Mouse (Mus musculus): Measurements from ENCODE around the gene Paf1. TPM values are rescaled to one million over a fixed set of nuclear protein-coding genes. Genes with fewer than 3 reads are reported as not detected.

The Paf1 gene
- polyA plus RNA-seq, 1 experiment from 2014 or later = 84.6 TPM

DNA sequence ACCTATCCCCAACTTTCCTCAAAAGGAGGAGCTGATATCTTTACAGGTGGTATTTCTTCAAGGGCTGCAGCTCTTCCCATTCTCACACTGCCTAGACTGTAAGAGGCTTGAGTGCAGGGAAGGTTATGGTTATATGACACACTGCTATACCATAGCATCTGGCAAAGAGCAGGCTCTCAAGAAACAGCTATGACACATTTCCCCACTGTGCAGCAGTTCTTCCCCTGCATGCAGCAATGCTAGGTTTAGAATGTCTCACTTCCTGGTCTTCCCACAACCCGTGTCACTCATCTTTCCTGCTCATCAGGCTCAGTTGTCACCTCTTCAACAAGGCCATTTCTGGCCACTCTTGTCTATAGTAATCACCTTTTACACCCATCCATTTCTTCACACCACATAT, 37.8 kb downstream of the Paf1 start:
- Histone ChIP-seq H3K4me1 (peaks cover 29% of the 10 kb centered on the region), H3K4me3 (replicated peaks) (no peak overlapping the region), H3K36me3 (replicated peaks) (peaks cover 38% of the 10 kb centered on the region; the same call in 1 of the 2 replicates), H3K4me2 (no peak overlapping the region), H3K9ac (no peak overlapping the region), H3K27me3 (no peaks in the 10 kb centered on the region), H3K27ac (no peak overlapping the region), H3K9me3 (no peaks in the 10 kb centered on the region)
- 90% methylated on average over 1 of the region's 1 CpGs for WGBS
- ATAC-seq (ENCODE audit: low FRiP score) = no peak

DNA sequence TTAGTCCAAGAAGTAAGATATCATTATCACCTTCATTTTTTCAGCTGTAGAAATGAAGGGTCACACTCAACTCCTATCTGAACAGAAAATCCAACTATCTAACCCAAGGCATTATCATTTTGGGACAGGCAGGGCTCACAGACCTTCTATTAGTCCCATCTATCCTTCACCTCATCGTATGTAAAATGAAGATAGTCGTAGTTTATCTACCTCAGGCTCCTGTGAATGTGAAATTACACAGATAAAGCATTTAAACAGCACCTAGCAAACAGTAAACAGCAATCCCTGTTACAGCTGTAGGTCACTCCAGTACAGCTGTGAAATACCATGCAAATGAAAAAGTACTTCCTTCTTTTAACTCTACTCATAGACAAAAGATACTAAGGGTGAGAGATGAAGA, 39.5 kb downstream of the Paf1 start:
- H3K9me3 ChIP-seq = no peaks in the 10 kb centered on the region
- no peak overlapping the region for H3K9ac ChIP-seq
- peaks cover 37% of the 10 kb centered on the region; the same call in 1 of the 2 replicates for H3K36me3 ChIP-seq (replicated peaks)
- H3K27me3 ChIP-seq = no peaks in the 10 kb centered on the region
- 92% methylated on average over 2 of the region's 2 CpGs for WGBS
- no peak overlapping the region for H3K27ac ChIP-seq
- no peak overlapping the region for H3K4me3 ChIP-seq (replicated peaks)
- no peak for ATAC-seq (ENCODE audit: low FRiP score)
- peaks cover 34% of the 10 kb centered on the region for H3K4me1 ChIP-seq
- H3K4me2 ChIP-seq = no peak overlapping the region

DNA sequence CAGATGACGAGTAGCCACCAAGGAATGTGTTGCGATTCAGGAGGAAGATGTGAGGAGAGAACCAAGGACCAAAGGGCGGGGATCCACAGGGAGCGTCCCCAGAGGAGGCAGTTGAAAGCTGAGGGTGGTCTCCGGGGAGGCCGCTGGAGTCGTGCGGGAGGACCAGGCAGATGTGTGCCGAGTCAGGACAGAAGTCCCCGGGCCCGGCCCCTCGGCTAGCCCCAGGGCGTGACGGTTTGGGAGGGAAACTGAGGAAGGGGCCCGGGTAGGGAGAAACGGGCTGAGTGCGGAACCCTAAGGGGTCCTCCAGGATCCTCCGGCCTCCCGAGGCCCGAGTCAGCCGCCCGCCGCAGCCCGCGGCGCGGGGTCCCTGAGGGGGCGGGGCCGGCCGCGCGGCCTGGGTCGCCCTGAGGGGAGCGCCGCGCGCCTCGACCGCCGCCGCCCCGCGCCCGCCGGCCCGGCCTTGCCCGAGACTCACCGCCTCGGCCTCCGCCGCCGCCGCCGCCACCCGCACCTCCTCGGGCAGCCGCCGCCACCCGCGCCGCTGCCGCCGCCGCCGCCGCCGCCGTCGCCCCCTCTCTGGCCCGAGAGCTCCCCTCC, 43.0 kb downstream of the Paf1 start:
- H3K4me1 ChIP-seq = peaks cover 36% of the 10 kb centered on the region
- H3K36me3 ChIP-seq (replicated peaks) = peaks cover 25% of the 10 kb centered on the region; the same call in 1 of the 2 replicates
- no peaks in the 10 kb centered on the region for H3K9me3 ChIP-seq
- peak; percentile 27; the same call in 1 of the 2 replicates for ATAC-seq (ENCODE audit: low FRiP score)
- H3K27ac ChIP-seq = 0 out of 2 replicates have a peak overlapping the region, but pooled peaks have one; percentile 31
- 0% methylated on average over 19 of the region's 70 CpGs for WGBS
- peak overlapping the region; percentile 91 for H3K9ac ChIP-seq
- no peaks in the 10 kb centered on the region for H3K27me3 ChIP-seq
- H3K4me3 ChIP-seq (replicated peaks) = peak overlapping the region; percentile 92
- peak overlapping the region; percentile 90 for H3K4me2 ChIP-seq

DNA sequence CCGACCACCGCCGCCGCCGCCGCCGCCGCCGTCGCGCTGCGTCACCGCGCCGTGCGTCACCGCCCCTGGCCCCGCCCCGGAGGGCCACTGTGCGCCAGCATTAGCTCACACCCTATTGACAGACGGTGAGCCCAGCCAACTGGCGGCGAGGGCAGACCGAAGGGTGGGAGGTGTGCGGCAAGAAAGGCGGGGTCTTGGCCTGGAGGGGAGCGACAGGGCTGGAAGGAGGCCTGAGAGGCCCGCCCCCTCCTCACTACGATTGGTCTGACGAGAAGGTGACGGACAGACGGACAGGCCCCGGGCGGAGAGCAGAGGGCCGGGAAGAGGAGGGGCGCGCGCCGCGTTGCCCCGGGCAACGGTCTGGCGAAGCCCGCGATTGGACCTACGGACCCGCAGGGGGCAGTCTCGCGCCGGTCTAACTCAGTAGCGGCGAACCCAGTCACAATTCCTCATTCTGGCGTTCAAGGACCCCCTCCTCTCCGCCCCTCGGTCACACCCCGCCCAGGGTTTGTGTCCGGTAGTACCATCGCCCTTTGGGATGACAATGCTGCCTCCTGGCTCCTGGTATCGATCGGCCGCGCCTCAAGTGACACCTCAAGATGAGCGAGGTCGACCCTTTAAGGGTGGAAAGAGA, 43.6 kb downstream of the Paf1 start:
- WGBS = under 1% methylated on average over 54 of the region's 64 CpGs

DNA sequence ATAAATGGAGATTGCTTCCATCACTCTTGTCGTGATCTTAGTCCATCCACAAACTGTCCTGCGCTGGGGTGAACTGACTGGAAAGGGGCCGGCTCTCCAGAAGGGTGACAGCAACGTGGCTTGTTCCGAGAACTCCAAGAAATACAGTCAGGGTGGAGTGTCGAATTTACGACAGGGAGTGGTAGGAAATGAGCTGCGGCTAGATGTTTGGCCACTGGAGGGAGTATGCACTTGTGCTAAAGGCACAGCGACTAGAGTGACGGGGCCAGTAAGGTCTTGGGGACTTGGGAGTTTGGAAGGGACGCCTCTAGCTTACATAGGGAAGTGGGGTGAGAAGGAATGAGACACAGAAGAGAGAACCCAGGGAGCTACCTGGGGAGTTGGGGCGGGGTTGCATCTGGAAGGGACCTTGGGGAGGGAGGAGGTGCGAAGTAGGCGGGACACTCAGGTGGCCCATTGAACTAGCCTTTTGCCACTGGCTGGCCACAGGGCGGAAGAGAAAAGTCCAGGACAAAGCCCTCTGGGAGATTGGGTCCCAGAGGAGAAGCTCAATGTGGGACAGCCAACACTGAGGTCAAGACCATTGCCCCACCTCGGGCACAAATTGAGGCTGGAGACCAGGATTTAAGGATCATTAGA, 44.3 kb downstream of the Paf1 start, which contains the start of gene Gmfg:
Gene Gmfg, plus strand, starts transcription at position 516 of the 639 bp plus-strand sequence.
- H3K4me2 ChIP-seq = peak within 1 kb of the TSS; percentile 62
- peak within 1 kb of the TSS; percentile 92 for H3K4me3 ChIP-seq (replicated peaks)
- peaks cover 31% of the 10 kb centered on the region for H3K4me1 ChIP-seq
- no peaks in the 10 kb centered on the region for H3K9me3 ChIP-seq
- peak within 1 kb of the TSS; percentile 56; the same call in 1 of the 2 replicates for H3K27ac ChIP-seq
- 2% methylated on average over 16 of the region's 16 CpGs for WGBS
- peaks cover 17% of the 10 kb centered on the region; the same call in 1 of the 2 replicates for H3K36me3 ChIP-seq (replicated peaks)
- ATAC-seq (ENCODE audit: low FRiP score) = peak; percentile 20; the same call in 1 of the 2 replicates
- peak within 1 kb of the TSS; percentile 56 for H3K9ac ChIP-seq
- H3K27me3 ChIP-seq = no peaks in the 10 kb centered on the region

More for the DNA sequence above, 43.6 kb downstream of the Paf1 start:
- ATAC-seq (ENCODE audit: low FRiP score) = peak; percentile 99
- Histone ChIP-seq H3K4me1 (peaks cover 36% of the 10 kb centered on the region), H3K9me3 (no peaks in the 10 kb centered on the region), H3K4me3 (replicated peaks) (peak overlapping the region; percentile 92), H3K9ac (peak overlapping the region; percentile 91), H3K36me3 (replicated peaks) (peaks cover 18% of the 10 kb centered on the region; the same call in 1 of the 2 replicates), H3K27ac (peak overlapping the region; percentile 56; the same call in 1 of the 2 replicates), H3K27me3 (no peaks in the 10 kb centered on the region), H3K4me2 (peak overlapping the region; percentile 62)

DNA sequence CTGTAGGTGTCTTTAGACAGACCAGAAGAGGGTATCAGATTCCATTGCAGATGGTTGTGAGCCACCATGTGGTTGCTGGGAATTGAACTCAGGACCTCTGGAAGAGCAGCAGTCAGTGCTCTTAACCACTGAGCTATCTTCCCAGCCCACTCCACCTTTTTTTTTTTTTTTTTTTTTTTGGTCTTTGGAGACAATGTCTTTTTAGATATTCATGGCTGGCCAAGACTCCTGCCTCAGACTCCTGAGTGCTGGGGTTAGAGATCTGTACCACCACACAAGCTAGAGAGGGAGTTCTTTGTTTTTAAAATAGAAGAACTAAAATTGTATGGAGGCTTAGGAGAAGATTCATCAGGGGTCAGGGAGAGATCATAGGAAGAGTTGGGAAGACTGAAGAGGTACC, 45.2 kb downstream of the Paf1 start:
- H3K4me3 ChIP-seq (replicated peaks) = no peak overlapping the region
- no peak overlapping the region for H3K4me2 ChIP-seq
- H3K9ac ChIP-seq = no peak overlapping the region
- ATAC-seq (ENCODE audit: low FRiP score) = no peak
- peaks cover 31% of the 10 kb centered on the region for H3K4me1 ChIP-seq
- H3K9me3 ChIP-seq = no peaks in the 10 kb centered on the region
- H3K36me3 ChIP-seq (replicated peaks) = peaks cover 11% of the 10 kb centered on the region; the same call in 1 of the 2 replicates
- no peaks in the 10 kb centered on the region for H3K27me3 ChIP-seq
- no peak overlapping the region for H3K27ac ChIP-seq

DNA sequence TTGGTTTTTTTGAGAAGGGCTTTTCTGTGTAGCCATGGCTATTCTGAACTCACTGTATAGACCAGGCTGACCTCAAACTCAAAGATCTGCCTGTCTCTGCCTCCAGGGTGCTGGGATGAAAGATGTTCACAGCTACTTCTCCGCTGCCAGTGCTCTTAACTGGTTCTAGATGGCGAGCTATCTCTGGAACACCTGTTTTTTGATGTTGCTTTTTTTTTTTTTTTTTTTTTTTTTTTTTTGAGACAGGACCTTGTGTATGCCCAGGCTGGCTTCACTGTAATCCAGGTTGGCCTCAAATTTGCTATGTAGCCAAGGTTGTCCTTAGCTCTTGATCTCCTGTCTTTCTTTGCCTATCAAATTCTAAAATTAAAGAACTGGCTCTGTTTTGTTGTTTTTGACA, 46.0 kb downstream of the Paf1 start:
- 89% methylated on average over 2 of the region's 2 CpGs for WGBS
- no peak for ATAC-seq (ENCODE audit: low FRiP score)

DNA sequence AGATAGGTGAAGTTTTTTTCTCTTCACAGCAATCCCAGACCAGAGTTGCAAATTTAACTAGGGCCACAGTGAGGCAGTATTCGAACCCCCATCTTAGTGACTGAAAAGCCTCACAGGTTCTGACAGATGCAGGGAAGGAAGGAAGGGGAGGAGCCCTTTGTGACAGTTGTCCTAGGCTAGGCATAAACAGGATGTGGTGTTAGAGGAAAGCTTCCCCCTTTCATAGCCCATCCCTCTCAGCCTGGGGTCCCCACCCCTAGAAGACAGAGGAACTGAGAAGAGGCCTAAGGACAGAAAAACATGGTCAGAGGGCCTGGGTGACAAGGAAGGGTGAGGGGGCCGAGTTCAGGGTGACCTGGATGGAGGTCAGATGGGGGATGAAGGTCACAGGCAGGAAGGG, 48.0 kb downstream of the Paf1 start:
- peaks cover 4% of the 10 kb centered on the region for H3K4me1 ChIP-seq
- H3K9me3 ChIP-seq = no peaks in the 10 kb centered on the region
- 0 out of 2 replicates have a peak, but pooled peaks cover 11% of the 10 kb centered on the region for H3K27me3 ChIP-seq
- no peak overlapping the region for H3K4me2 ChIP-seq
- no peak overlapping the region for H3K4me3 ChIP-seq (replicated peaks)
- no peaks in the 10 kb centered on the region for H3K36me3 ChIP-seq (replicated peaks)
- ATAC-seq (ENCODE audit: low FRiP score) = no peak
- H3K9ac ChIP-seq = no peak overlapping the region
- H3K27ac ChIP-seq = no peak overlapping the region
- 59% methylated on average over 2 of the region's 2 CpGs for WGBS

More for the DNA sequence above, 46.0 kb downstream of the Paf1 start:
- no peak overlapping the region for H3K4me2 ChIP-seq
- H3K9me3 ChIP-seq = no peaks in the 10 kb centered on the region
- no peak overlapping the region for H3K4me3 ChIP-seq (replicated peaks)
- H3K27me3 ChIP-seq = no peaks in the 10 kb centered on the region
- no peak overlapping the region for H3K9ac ChIP-seq
- H3K4me1 ChIP-seq = peaks cover 23% of the 10 kb centered on the region
- no peak overlapping the region for H3K27ac ChIP-seq
- 0 out of 2 replicates have a peak, but pooled peaks cover 4% of the 10 kb centered on the region for H3K36me3 ChIP-seq (replicated peaks)

DNA sequence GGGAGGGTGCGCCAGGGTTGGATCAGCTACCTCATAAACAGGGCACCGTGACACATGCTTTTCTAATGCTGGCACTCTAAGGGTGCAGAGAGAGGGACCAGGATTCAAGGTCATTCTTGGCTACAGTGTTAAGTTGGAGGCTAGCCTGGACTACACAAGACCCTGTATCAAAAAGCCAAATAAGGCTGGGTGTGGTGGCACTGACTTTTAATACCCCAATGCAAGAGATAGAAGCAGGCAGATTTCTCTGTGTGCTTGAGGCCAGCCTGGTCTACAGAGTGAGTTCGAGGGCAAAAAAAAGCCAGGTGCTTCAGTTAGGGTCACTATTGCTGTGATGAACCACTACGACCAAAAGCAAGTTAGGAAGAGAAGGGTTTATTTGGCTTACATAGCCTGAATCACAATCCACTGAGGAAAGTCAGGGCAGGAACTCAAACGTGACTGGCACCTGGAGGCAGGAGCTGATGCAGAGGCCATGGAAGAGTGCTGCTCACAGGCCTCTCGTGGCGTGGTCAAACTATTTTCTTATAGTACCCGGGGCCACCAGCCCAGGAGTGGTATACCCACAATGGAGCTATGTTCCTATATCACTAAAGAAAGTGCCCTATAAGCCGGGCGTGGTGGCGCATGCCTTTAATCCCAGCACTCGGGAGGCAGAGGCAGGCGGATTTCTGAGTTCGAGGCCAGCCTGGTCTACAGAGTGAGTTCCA, 49.2 kb downstream of the Paf1 start:
- no peak overlapping the region for H3K4me2 ChIP-seq
- H3K27ac ChIP-seq = no peak overlapping the region
- WGBS = 87% methylated on average over 14 of the region's 14 CpGs
- H3K9ac ChIP-seq = no peak overlapping the region
- H3K36me3 ChIP-seq (replicated peaks) = no peaks in the 10 kb centered on the region
- no peak for ATAC-seq (ENCODE audit: low FRiP score)
- H3K4me1 ChIP-seq = peaks cover 9% of the 10 kb centered on the region
- no peaks in the 10 kb centered on the region for H3K9me3 ChIP-seq
- H3K27me3 ChIP-seq = 0 out of 2 replicates have a peak, but pooled peaks cover 14% of the 10 kb centered on the region
- H3K4me3 ChIP-seq (replicated peaks) = no peak overlapping the region

DNA sequence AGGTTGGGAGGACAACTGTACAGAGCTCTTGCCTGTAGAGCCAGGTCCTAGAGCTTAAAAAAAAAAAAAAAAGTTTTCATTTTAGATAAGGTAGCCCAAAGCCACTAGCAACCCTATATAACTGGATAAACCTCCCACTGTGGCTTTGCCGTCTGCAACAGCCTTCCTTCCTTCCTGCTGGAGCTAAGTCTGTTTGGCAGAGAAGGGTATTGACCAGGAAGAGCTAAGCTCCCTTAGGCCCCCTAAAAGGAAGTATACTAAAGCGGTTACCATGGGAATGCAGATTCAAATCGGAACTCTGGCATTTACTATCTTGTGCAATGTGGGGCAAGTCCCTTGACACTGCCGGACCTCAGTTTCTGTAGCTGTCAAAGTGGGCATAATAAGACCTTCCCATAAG, 49.9 kb downstream of the Paf1 start:
- H3K4me3 ChIP-seq (replicated peaks) = no peak overlapping the region
- no peaks in the 10 kb centered on the region for H3K36me3 ChIP-seq (replicated peaks)
- ATAC-seq (ENCODE audit: low FRiP score) = no peak
- H3K9me3 ChIP-seq = no peaks in the 10 kb centered on the region
- WGBS = 55% methylated on average over 4 of the region's 4 CpGs
- H3K9ac ChIP-seq = no peak overlapping the region
- H3K4me1 ChIP-seq = peaks cover 12% of the 10 kb centered on the region
- no peak overlapping the region for H3K27ac ChIP-seq
- H3K27me3 ChIP-seq = 0 out of 2 replicates have a peak, but pooled peaks cover 14% of the 10 kb centered on the region
- H3K4me2 ChIP-seq = no peak overlapping the region

DNA sequence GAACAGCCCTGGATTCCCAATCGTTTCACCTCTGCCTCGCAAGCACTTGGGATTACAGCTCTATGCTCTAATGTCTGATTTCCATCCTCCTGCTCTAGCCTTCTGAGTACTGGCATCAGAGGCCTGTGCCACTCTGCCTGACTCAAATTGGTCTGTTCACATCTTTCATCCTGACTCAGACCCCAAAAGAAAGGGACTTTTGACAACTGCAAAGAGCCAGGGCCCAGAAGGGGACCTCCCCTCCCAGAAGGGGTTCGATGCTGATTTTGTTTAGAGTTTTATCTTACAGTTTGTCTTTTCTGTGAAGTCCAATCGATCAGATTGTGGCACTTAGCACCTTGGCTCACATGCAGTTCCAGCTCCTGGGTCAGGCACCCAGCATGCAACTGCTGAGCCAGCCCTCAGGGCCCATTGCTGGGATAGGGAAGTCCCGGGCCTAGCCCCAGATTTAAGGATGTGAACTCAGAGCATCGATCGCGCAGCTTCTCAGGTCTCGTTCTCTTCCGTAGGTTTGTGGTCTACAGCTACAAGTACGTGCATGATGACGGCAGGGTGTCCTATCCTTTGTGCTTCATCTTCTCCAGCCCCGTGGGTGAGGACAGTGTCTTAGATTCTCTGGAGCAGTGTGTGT, 51.7 kb downstream of the Paf1 start:
- Histone ChIP-seq H3K4me3 (replicated peaks) (no peak overlapping the region), H3K27ac (no peak overlapping the region), H3K9me3 (no peaks in the 10 kb centered on the region), H3K27me3 (0 out of 2 replicates have a peak, but pooled peaks cover 14% of the 10 kb centered on the region), H3K36me3 (replicated peaks) (no peaks in the 10 kb centered on the region), H3K4me2 (no peak overlapping the region), H3K4me1 (peaks cover 14% of the 10 kb centered on the region), H3K9ac (no peak overlapping the region)
- WGBS = 87% methylated on average over 13 of the region's 13 CpGs
- ATAC-seq (ENCODE audit: low FRiP score) = no peak
